In genomic region chrX:16618225-16619033, GRCm38 (mm10) we compare ENCODE assay signal across 7 mouse cellular contexts. TPM values are rescaled to one million over a fixed set of nuclear protein-coding genes. Genes with fewer than 3 reads are reported as not detected.
DNase-seq lines count a peak whose midpoint lies in the region; ATAC-seq lines count a peak whose summit lies in the region.

No protein-coding gene starts in this region.

- peak overlapping the region; percentile 75 for H3K27ac ChIP-seq in embryonic facial prominence, embryonic 13.5 days
- H3K27ac ChIP-seq in limb, embryonic 10.5 days: peak overlapping the region; percentile 85
- H3K27ac ChIP-seq in midbrain, embryonic 12.5 days (replicated peaks): peak overlapping the region; percentile 69

- 16% methylated on average over 60 of the region's 60 CpGs for WGBS in embryonic facial prominence, embryonic 13.5 days
- 12% methylated on average over 58 of the region's 60 CpGs for WGBS in limb, embryonic 10.5 days
- WGBS in midbrain, embryonic 12.5 days: 15% methylated on average over 55 of the region's 60 CpGs

- H3K4me3 ChIP-seq in embryonic facial prominence, embryonic 13.5 days: peak overlapping the region; percentile 49
- H3K4me3 ChIP-seq in limb, embryonic 10.5 days: peak overlapping the region; percentile 57
- peak overlapping the region; percentile 51 for H3K4me3 ChIP-seq in midbrain, embryonic 12.5 days

- peak; percentile 92 for ATAC-seq in embryonic facial prominence, embryonic 13.5 days (ENCODE audit: insufficient number of reproducible peaks, insufficient read depth, low FRiP score, low TSS enrichment, low read depth)
- peak; percentile 94 for ATAC-seq in midbrain, embryonic 12.5 days (ENCODE audit: low FRiP score, low read depth)

- H3K27me3 ChIP-seq in embryonic facial prominence, embryonic 13.5 days: no peaks in the 10 kb centered on the region
- H3K27me3 ChIP-seq in limb, embryonic 10.5 days (ENCODE audit: low read depth, poor library complexity, severe bottlenecking): no peaks in the 10 kb centered on the region
- no peaks in the 10 kb centered on the region for H3K27me3 ChIP-seq in midbrain, embryonic 12.5 days

- peak overlapping the region; percentile 64 for H3K9ac ChIP-seq in embryonic facial prominence, embryonic 13.5 days
- peak overlapping the region; percentile 47 for H3K9ac ChIP-seq in midbrain, embryonic 12.5 days (replicated peaks)

- H3K9me3 ChIP-seq in embryonic facial prominence, embryonic 13.5 days: no peaks in the 10 kb centered on the region
- H3K9me3 ChIP-seq in limb, embryonic 10.5 days (replicated peaks): no peaks in the 10 kb centered on the region
- H3K9me3 ChIP-seq in midbrain, embryonic 12.5 days: no peaks in the 10 kb centered on the region

- H3K4me2 ChIP-seq in embryonic facial prominence, embryonic 13.5 days: peak overlapping the region; percentile 69
- H3K4me2 ChIP-seq in midbrain, embryonic 12.5 days (replicated peaks): peak overlapping the region; percentile 61

- no peaks in the 10 kb centered on the region for H3K4me1 ChIP-seq in embryonic facial prominence, embryonic 13.5 days
- no peaks in the 10 kb centered on the region for H3K4me1 ChIP-seq in limb, embryonic 10.5 days
- no peaks in the 10 kb centered on the region for H3K4me1 ChIP-seq in midbrain, embryonic 12.5 days

- peak; percentile 60 to 70 for DNase-seq in adrenal gland, postnatal 4 days (ENCODE audit: low spot score in 2 of 2)
- peak; percentile 92 for DNase-seq in heart, adult 18-20 months
- peak; percentile 89 for DNase-seq in kidney, adult 18-20 months
- peak; percentile 82 for DNase-seq in limb, embryonic 10.5 days (ENCODE audit: low spot score)
- DNase-seq in skeletal muscle tissue, adult 2 months (ENCODE audit: low read depth, low spot score): peak; percentile 79

- no peaks in the 10 kb centered on the region for H3K36me3 ChIP-seq in embryonic facial prominence, embryonic 13.5 days
- no peaks in the 10 kb centered on the region for H3K36me3 ChIP-seq in limb, embryonic 10.5 days
- H3K36me3 ChIP-seq in midbrain, embryonic 12.5 days: no peaks in the 10 kb centered on the region

RNA-seq across cellular contexts. Expression of gene Maoa, which starts 1.1 kb away (rescaled TPM):
- 10 to 100 TPM; 31.0 to 44.4 TPM for total RNA-seq in adrenal gland, postnatal 4 days (2021)
- polyA plus RNA-seq in embryonic facial prominence, embryonic 13.5 days (2015; fragmentation: Nextera tagmentation; extraction: Ambion mirVana): 18.0 and 19.8 TPM in 2 replicates
- total RNA-seq in heart, adult 18-20 months (2021): 1 to 10 TPM; 2.2 to 2.3 TPM
- 12.7 TPM in 2 replicates for polyA plus RNA-seq in limb, embryonic 10.5 days (2016; fragmentation: Nextera tagmentation; extraction: Ambion mirVana)
- polyA plus RNA-seq in midbrain, embryonic 12.5 days (2016; fragmentation: Nextera tagmentation; extraction: Ambion mirVana): 11.8 and 12.1 TPM in 2 replicates

Comparison
In these comparisons a context has a peak if more than half of its experiments do, and no peak if none do; other contexts are left out.
1. Peak in every context shown above with its lines: DNase-seq, ATAC-seq, H3K4me3 ChIP-seq and H3K27ac ChIP-seq.